Mouse (Mus musculus) bone marrow, adult 2 months (tissue): ENCODE results near the gene Chid1. TPM values are rescaled to one million over a fixed set of nuclear protein-coding genes. Genes with fewer than 3 reads are reported as not detected.

Experiments used
- H3K27ac ChIP-seq: fragments of 200-500 bp; 2 replicates; pipeline ENCODE4 v1.5.1; 2012; ENCODE audit warnings: low read depth, mild to moderate bottlenecking, control low read depth, inconsistent platforms, low read length; ENCODE audit not compliant: control insufficient read depth, poor library complexity, insufficient read depth
- H3K4me1 ChIP-seq: fragments of 200-500 bp; 2 replicates; pipeline ENCODE4 v1.6.1; 2011; ENCODE audit warnings: low read length; ENCODE audit not compliant: control insufficient read depth, insufficient read depth
- H3K4me3 ChIP-seq: fragments of 200-500 bp; replicated peaks from 2 replicates; pipeline ENCODE3; 2011; ENCODE audit warnings: mild to moderate bottlenecking, low read depth, low read length, control low read depth; ENCODE audit not compliant: control insufficient read depth
- CTCF ChIP-seq: fragments of 200-500 bp; IDR thresholded peaks from 2 replicates; pipeline ENCODE4 v1.5.1; 2011; ENCODE audit warnings: low read length, control low read depth; ENCODE audit not compliant: control insufficient read depth, insufficient read depth
- POLR2A ChIP-seq: fragments of 200-500 bp; IDR thresholded peaks from 2 replicates; pipeline ENCODE4 v1.6.1; 2011; ENCODE audit warnings: low read depth, mild to moderate bottlenecking, control low read depth, low read length, borderline replicate concordance; ENCODE audit not compliant: control insufficient read depth
- WGBS: fragments of 180-500 bp; shearing (Covaris S2); methylation state at CpG from one replicate; pipeline ENCODE4 v1.1.7; 2018; 5-methylcytosine and 5-hydroxymethylcytosine counted together
- polyA plus RNA-seq: library from polyadenylated mRNA; stranded (reverse); fragments of >200 nt; gene quantifications from 2 replicates; pipeline ENCODE4 v1.2.4, GENCODE M21; 2011; ENCODE audit warnings: low replicate concordance; ENCODE audit not compliant: missing spikeins, insufficient read depth, insufficient read length

Chid1 gene
- polyA plus RNA-seq, 1 experiment, result 10.9 TPM

GRCm38 (mm10) chr7:141549432-141550061, 9.9 kb upstream of the Chid1 start:
- TF ChIP-seq CTCF (no peak), POLR2A (no peak)
- Histone ChIP-seq H3K4me3 (no peak overlapping the region), H3K4me1 (peaks cover 3% of the 10 kb centered on the region; the same call in 1 of the 2 replicates), H3K27ac (no peak overlapping the region; the same call in 1 of the 2 replicates)
- WGBS, result 52% methylated on average over 3 of the region's 3 CpGs

GRCm38 (mm10) chr7:141544654-141545053, 5.0 kb upstream of the Chid1 start:
- Histone ChIP-seq H3K27ac (no peak overlapping the region), H3K4me1 (peaks cover 9% of the 10 kb centered on the region), H3K4me3 (no peak overlapping the region)
- no peak for TF ChIP-seq POLR2A
- no peak for TF ChIP-seq CTCF
- 92% methylated on average over 4 of the region's 4 CpGs for WGBS

- H3K4me3 ChIP-seq, result no peak overlapping the region
- TF ChIP-seq POLR2A (no peak), CTCF (no peak)
- 90% methylated on average over 2 of the region's 2 CpGs for WGBS
- no peak overlapping the region for H3K27ac ChIP-seq
- H3K4me1 ChIP-seq, result peaks cover 9% of the 10 kb centered on the region
Observed at GRCm38 (mm10) chr7:141542588-141542987, 2.9 kb upstream of the Chid1 start.

- Histone ChIP-seq H3K4me1 (peaks cover 9% of the 10 kb centered on the region), H3K4me3 (no peak overlapping the region), H3K27ac (no peak overlapping the region)
- no peak for TF ChIP-seq CTCF
- TF ChIP-seq POLR2A, result no peak
- 90% methylated on average over 4 of the region's 4 CpGs for WGBS
Observed at GRCm38 (mm10) chr7:141541681-141542080, 2.0 kb upstream of the Chid1 start.

GRCm38 (mm10) chr7:141540312-141541081, 840 bp upstream of the Chid1 start:
- peaks cover 9% of the 10 kb centered on the region for H3K4me1 ChIP-seq
- H3K4me3 ChIP-seq, result peak overlapping the region; percentile 75
- 13% methylated on average over 13 of the region's 13 CpGs for WGBS
- TF ChIP-seq CTCF, result no peak
- TF ChIP-seq POLR2A, result no peak
- H3K27ac ChIP-seq, result peak overlapping the region; percentile 63

GRCm38 (mm10) chr7:141538852-141539555, 653 bp downstream of the Chid1 start:
- H3K27ac ChIP-seq, result peak overlapping the region; percentile 25
- no peak for TF ChIP-seq CTCF
- TF ChIP-seq POLR2A, result no peak
- H3K4me1 ChIP-seq, result peaks cover 9% of the 10 kb centered on the region
- WGBS, result 6% methylated on average over 18 of the region's 18 CpGs
- peak overlapping the region; percentile 75 for H3K4me3 ChIP-seq

- Histone ChIP-seq H3K27ac (no peak overlapping the region), H3K4me1 (peaks cover 5% of the 10 kb centered on the region; the same call in 1 of the 2 replicates), H3K4me3 (no peak overlapping the region)
- TF ChIP-seq CTCF (no peak), POLR2A (no peak)
- WGBS, result 65% methylated on average over 1 of the region's 1 CpGs
Observed at GRCm38 (mm10) chr7:141535570-141535969, 4.1 kb downstream of the Chid1 start.

- H3K27ac ChIP-seq, result no peak overlapping the region
- H3K4me3 ChIP-seq, result no peak overlapping the region
- no peak for TF ChIP-seq CTCF
- no peak for TF ChIP-seq POLR2A
- WGBS, result 92% methylated on average over 4 of the region's 4 CpGs
- no peaks in the 10 kb centered on the region for H3K4me1 ChIP-seq
Observed at GRCm38 (mm10) chr7:141525580-141525925, 14.1 kb downstream of the Chid1 start.
